Mouse (Mus musculus): ENCODE results near the gene Plekhh3. TPM values are rescaled to one million over a fixed set of nuclear protein-coding genes. Genes with fewer than 3 reads are reported as not detected.

Gene Plekhh3
- total RNA-seq, 1 experiment, result 3.4 TPM

DNA sequence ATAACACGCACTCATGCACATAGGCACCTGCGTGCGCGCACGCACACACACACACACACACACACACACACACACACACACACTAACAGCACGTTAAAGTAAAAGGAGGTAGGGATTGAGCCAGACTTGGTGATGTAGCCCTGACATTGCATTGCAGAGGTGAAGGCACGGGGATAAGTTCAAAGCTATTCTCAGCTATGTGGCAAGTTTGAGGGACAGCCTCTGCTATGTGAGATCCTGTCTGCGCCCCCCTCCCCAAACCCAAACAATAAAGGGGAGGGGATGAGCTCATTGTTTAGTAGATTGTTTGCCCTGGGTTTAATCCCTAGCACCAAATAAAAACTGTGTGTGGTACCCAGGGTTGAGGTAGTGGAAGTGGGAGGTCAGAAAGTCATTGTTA, 30.1 kb downstream of the Plekhh3 start:
- in situ Hi-C loops (cut with MboI; ENCODE audit: low sequenced_read_pairs in 2 of 2, unreplicated experiment in 2 of 2), result no loop called here

DNA sequence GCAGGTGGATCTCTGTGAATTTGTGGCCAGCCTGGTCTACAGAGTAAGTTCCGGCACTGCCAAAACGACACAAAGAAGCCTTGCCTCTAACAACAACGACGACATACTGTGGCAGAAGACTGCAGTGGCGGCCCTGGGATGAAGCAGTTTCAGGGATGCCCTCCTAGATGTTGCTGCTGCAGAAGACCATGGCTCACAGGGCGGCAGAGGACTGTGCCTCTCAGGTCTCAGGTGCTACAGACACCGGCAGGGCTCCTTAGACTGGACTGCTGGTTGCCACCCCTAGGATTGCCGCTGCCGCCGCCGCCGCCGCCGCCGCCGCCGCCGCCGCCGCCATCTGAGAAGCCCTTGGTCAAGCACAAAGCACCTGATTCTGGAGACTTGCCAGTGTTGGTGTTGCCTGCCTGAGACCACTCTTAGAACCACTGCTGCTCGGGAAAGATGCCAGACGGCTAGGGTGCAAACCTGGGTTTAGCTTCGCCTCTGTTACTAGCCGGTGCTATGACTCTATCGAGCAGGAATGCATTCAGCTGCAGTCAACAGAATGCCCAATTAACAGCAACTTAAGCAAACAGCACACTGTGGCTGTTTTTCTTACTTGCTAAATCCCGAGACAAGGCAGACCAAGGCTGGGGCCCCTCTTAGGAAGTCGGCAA, 30.9 kb downstream of the Plekhh3 start:
- Histone ChIP-seq H3K4me1 (ENCODE audit: control insufficient read depth in 2 of 2, insufficient read depth in 2 of 2, low read length in 2 of 2, poor library complexity in 1 of 2) (peaks cover 2 to 11% of the 10 kb centered on the region in 2 experiments; a peak in 1 of 4 replicates), H3K27ac (ENCODE audit: insufficient read depth, low read depth, low read length, poor library complexity, severe bottlenecking) (no peak overlapping the region), H3K9me3 (ENCODE audit: control insufficient read depth, insufficient read depth, low read depth, low read length) (no peaks in the 10 kb centered on the region), H3K4me3 (ENCODE audit: insufficient read depth in 1 of 2, low read depth in 1 of 2, low read length in 2 of 2, poor library complexity in 1 of 2, severe bottlenecking in 1 of 2) (no peak overlapping the region), H3K9ac (ENCODE audit: insufficient read depth, low read depth, low read length, poor library complexity, severe bottlenecking) (no peak overlapping the region), H3K36me3 (ENCODE audit: control insufficient read depth, insufficient read depth, low read length, poor library complexity, severe bottlenecking) (no peaks in the 10 kb centered on the region)
- in situ Hi-C loops (cut with MboI; ENCODE audit: low sequenced_read_pairs in 2 of 2, unreplicated experiment in 2 of 2), result no loop called here
- no peak for DNase-seq (ENCODE audit: low read depth, low spot score)
- TF ChIP-seq HCFC1 (IDR thresholded peaks at IDR 0.05; ENCODE audit: borderline replicate concordance, insufficient read depth, low read length) (no peak), ZC3H11A (IDR thresholded peaks at IDR 0.05; ENCODE audit: borderline replicate concordance, low read depth, low read length) (no peak), MAFK (IDR thresholded peaks at IDR 0.05; ENCODE audit: insufficient read depth, low read depth, low read length) (no peak), CHD2 (IDR thresholded peaks at IDR 0.05; ENCODE audit: low read depth, low read length) (no peak), ZNF384 (IDR thresholded peaks at IDR 0.05; ENCODE audit: low read depth, low read length) (no peak)

More for the DNA sequence above, 30.1 kb downstream of the Plekhh3 start:
- peaks cover 2 to 11% of the 10 kb centered on the region in 2 experiments; a peak in 1 of 4 replicates for H3K4me1 ChIP-seq (ENCODE audit: control insufficient read depth in 2 of 2, insufficient read depth in 2 of 2, low read length in 2 of 2, poor library complexity in 1 of 2)
- DNase-seq (ENCODE audit: low read depth, low spot score), result no peak
- H3K9ac ChIP-seq (ENCODE audit: insufficient read depth, low read depth, low read length, poor library complexity, severe bottlenecking), result no peak overlapping the region
- H3K36me3 ChIP-seq (ENCODE audit: control insufficient read depth, insufficient read depth, low read length, poor library complexity, severe bottlenecking), result no peaks in the 10 kb centered on the region
- no peak for TF ChIP-seq MAFK (IDR thresholded peaks at IDR 0.05; ENCODE audit: insufficient read depth, low read depth, low read length)
- no peak for TF ChIP-seq ZC3H11A (IDR thresholded peaks at IDR 0.05; ENCODE audit: borderline replicate concordance, low read depth, low read length)
- no peak for TF ChIP-seq ZNF384 (IDR thresholded peaks at IDR 0.05; ENCODE audit: low read depth, low read length)
- no peak for TF ChIP-seq CHD2 (IDR thresholded peaks at IDR 0.05; ENCODE audit: low read depth, low read length)
- no peak for TF ChIP-seq HCFC1 (IDR thresholded peaks at IDR 0.05; ENCODE audit: borderline replicate concordance, insufficient read depth, low read length)
- H3K4me3 ChIP-seq (ENCODE audit: insufficient read depth in 1 of 2, low read depth in 1 of 2, low read length in 2 of 2, poor library complexity in 1 of 2, severe bottlenecking in 1 of 2), result no peak overlapping the region
- no peak overlapping the region for H3K27ac ChIP-seq (ENCODE audit: insufficient read depth, low read depth, low read length, poor library complexity, severe bottlenecking)
- no peaks in the 10 kb centered on the region for H3K9me3 ChIP-seq (ENCODE audit: control insufficient read depth, insufficient read depth, low read depth, low read length)

GRCm38 (mm10) chr11:101138536-101139181, 32.5 kb downstream of the Plekhh3 start:
- H3K9ac ChIP-seq (ENCODE audit: insufficient read depth, low read depth, low read length, poor library complexity, severe bottlenecking), result peak overlapping the region; percentile 14; the same call in 1 of the 2 replicates
- no peak overlapping the region for H3K27ac ChIP-seq (ENCODE audit: insufficient read depth, low read depth, low read length, poor library complexity, severe bottlenecking)
- TF ChIP-seq ZNF384 (IDR thresholded peaks at IDR 0.05; ENCODE audit: low read depth, low read length) (no peak), CHD2 (IDR thresholded peaks at IDR 0.05; ENCODE audit: low read depth, low read length) (no peak), ZC3H11A (IDR thresholded peaks at IDR 0.05; ENCODE audit: borderline replicate concordance, low read depth, low read length) (no peak), MAFK (IDR thresholded peaks at IDR 0.05; ENCODE audit: insufficient read depth, low read depth, low read length) (no peak), HCFC1 (IDR thresholded peaks at IDR 0.05; ENCODE audit: borderline replicate concordance, insufficient read depth, low read length) (no peak)
- H3K9me3 ChIP-seq (ENCODE audit: control insufficient read depth, insufficient read depth, low read depth, low read length), result no peaks in the 10 kb centered on the region
- H3K4me1 ChIP-seq (ENCODE audit: control insufficient read depth in 2 of 2, insufficient read depth in 2 of 2, low read length in 2 of 2, poor library complexity in 1 of 2), result peaks cover 2 to 10% of the 10 kb centered on the region in 2 experiments; a peak in 1 of 4 replicates
- DNase-seq (ENCODE audit: low read depth, low spot score), result peak; percentile 65
- no peaks in the 10 kb centered on the region for H3K36me3 ChIP-seq (ENCODE audit: control insufficient read depth, insufficient read depth, low read length, poor library complexity, severe bottlenecking)
- H3K4me3 ChIP-seq (ENCODE audit: insufficient read depth in 1 of 2, low read depth in 1 of 2, low read length in 2 of 2, poor library complexity in 1 of 2, severe bottlenecking in 1 of 2), result peak overlapping the region; percentile 2 to 42; a peak in 3 of 4 replicates
- in situ Hi-C loops (cut with MboI; ENCODE audit: low sequenced_read_pairs in 2 of 2, unreplicated experiment in 2 of 2), result no loop called here

DNA sequence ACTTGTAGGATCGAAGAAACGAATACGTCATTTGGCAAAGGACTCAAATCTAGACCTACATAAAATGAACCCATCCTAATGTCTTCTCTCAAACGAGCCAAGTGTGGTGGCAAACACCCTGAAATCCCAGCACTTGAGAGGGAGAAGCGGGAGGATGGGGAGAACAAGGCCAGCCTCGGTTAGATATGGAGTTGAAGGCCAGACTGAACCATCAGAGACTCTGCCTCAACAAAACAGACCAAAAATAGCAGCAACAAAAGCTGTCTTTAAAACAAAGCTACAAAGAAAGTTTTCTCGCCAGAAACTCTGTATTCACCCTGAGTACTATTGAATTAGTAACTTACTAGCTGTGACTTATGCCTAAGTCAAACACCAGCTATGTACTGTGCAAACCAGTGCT, 34.2 kb downstream of the Plekhh3 start:
- in situ Hi-C loops (cut with MboI; ENCODE audit: low sequenced_read_pairs in 2 of 2, unreplicated experiment in 2 of 2), result no loop called here
- no peaks in the 10 kb centered on the region for H3K36me3 ChIP-seq (ENCODE audit: control insufficient read depth, insufficient read depth, low read length, poor library complexity, severe bottlenecking)
- H3K9ac ChIP-seq (ENCODE audit: insufficient read depth, low read depth, low read length, poor library complexity, severe bottlenecking), result no peak overlapping the region
- peaks cover 2 to 8% of the 10 kb centered on the region in 2 experiments; a peak in 1 of 4 replicates for H3K4me1 ChIP-seq (ENCODE audit: control insufficient read depth in 2 of 2, insufficient read depth in 2 of 2, low read length in 2 of 2, poor library complexity in 1 of 2)
- no peak for TF ChIP-seq MAFK (IDR thresholded peaks at IDR 0.05; ENCODE audit: insufficient read depth, low read depth, low read length)
- TF ChIP-seq CHD2 (IDR thresholded peaks at IDR 0.05; ENCODE audit: low read depth, low read length), result no peak
- TF ChIP-seq ZC3H11A (IDR thresholded peaks at IDR 0.05; ENCODE audit: borderline replicate concordance, low read depth, low read length), result no peak
- TF ChIP-seq HCFC1 (IDR thresholded peaks at IDR 0.05; ENCODE audit: borderline replicate concordance, insufficient read depth, low read length), result no peak
- TF ChIP-seq ZNF384 (IDR thresholded peaks at IDR 0.05; ENCODE audit: low read depth, low read length), result no peak
- no peak for DNase-seq (ENCODE audit: low read depth, low spot score)
- no peaks in the 10 kb centered on the region for H3K9me3 ChIP-seq (ENCODE audit: control insufficient read depth, insufficient read depth, low read depth, low read length)
- H3K27ac ChIP-seq (ENCODE audit: insufficient read depth, low read depth, low read length, poor library complexity, severe bottlenecking), result no peak overlapping the region
- H3K4me3 ChIP-seq (ENCODE audit: insufficient read depth in 1 of 2, low read depth in 1 of 2, low read length in 2 of 2, poor library complexity in 1 of 2, severe bottlenecking in 1 of 2), result no peak overlapping the region

All from ES-E14 (cell line).